Mouse (Mus musculus) left cerebral cortex, adult 8-10 months (tissue): ENCODE measurements around the gene Cd19. TPM values are rescaled to one million over a fixed set of nuclear protein-coding genes. Genes with fewer than 3 reads are reported as not detected.

Experiments
- DNase-seq, 2 experiments: peaks; one replicate each; pipeline ENCODE4 v3.0.0; 2022; ENCODE audit warnings: low spot score in 2 of 2
- microRNA-seq, 2 experiments: library from miRNA; unstranded; fragments of <30 nt; microRNA quantifications; one replicate each; pipeline ENCODE4 v1.2.0; 2022
- total RNA-seq, 4 experiments: library from RNA; stranded (reverse); gene quantifications; 2 replicates each; pipeline ENCODE4 v1.2.4; 2022

Gene Cd19
- total RNA-seq, 4 experiments from 2014 or later = not detected

DNA sequence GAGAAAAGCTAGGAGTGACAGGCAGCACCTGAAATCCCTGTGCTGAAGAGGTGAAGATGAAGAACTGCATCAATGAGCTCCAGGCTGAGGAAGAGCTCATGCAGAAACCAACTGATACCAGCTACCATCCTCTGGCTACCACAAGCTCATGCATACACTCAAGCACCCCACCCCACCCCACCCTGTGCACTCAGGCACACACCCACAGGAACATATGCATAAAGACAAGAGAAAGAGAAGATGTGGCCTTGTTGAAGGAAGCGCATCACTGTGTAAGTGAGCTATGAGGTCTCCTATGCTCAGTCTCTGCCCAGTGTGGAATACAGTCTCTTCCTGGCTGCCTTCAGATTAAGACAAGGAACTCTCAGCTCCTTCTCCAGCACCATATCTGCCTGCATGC lies 26.5 kb downstream of the Cd19 start:
- DNase-seq = no peak

DNA sequence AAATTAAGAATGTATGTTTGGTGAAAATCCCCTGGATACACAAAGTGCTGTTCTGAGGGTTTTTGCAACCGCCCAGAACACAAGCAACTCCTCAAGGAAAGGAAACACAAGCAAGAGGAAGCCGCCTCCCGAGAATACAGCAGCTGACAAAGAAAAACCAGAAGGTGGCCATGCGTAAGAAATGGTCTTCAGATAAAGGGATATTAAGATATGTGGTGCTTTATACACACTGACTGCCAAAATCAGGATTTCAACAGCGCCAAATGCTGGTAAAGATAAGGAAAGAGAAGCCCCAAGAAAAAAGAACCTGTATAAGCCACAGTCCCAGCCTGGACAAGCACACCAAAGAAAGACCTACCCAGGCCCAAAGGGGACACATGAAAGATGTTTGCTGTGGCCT lies 31.1 kb downstream of the Cd19 start:
- no peak for DNase-seq

GRCm38 (mm10) chr7:126377278-126378158 lies 37.2 kb downstream of the Cd19 start, which contains the start of gene Spns1:
TSS of gene Spns1 (minus strand) at chr7:126377450.
- DNase-seq = peak; percentile 96 to 98

DNA sequence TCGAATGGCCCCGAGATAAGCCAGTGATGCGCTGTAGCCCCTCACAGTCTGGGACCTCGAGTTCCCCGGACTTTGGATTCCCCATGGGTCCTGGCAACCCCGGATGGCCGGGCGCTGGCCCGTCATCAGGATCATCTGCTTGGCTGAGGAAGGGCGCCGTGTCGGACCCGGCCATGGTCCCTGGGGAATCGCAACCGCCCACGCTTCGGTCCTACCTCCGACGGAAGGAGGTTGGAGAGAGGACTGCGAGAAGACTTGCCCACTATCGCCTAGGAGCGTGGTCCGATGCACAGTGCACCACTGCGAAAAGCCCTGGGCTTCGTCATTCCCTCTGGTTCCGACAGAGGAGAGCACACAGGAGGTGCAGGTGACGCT lies 37.8 kb downstream of the Cd19 start:
- peak in 1 of 2 experiments; percentile 18 for DNase-seq

DNA sequence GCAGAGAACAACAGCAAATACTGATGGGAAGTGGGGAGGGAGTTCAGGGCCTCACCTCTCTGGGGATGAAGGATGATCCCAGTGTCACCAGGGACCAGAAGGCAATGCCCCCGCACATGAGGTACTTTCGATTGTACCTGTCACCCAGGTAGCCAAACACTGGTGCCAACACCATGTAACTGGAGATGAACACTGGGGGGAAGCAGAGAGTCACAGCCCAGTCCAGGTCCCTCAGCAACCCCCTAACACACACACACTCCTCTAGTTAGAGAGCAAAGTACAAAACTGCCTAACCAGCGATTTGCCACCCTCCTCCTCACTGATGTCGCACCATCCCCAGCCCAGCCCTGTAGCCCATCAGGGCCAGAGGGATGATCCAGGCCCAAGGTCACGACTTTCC lies 39.7 kb downstream of the Cd19 start:
- DNase-seq = no peak

DNA sequence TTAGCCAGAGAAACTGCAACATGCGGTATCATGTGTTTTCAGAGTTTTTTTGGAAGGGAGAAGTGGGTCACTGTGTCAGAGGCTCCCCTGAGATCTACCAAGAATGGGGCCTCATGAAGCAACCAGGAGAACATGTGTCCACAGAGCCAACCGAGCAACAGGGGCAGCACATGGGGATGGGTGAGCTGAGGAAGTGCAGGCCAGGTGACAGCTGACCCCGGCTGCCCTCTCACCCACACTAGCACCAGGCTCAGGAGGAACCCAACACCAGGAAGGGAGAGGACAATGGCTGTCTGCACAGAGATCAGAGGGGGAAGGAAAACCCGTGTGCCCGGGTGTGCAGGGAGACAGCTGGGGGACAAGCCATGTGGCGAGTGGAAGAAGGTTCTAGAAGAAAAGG lies 40.2 kb downstream of the Cd19 start:
- DNase-seq = no peak

DNA sequence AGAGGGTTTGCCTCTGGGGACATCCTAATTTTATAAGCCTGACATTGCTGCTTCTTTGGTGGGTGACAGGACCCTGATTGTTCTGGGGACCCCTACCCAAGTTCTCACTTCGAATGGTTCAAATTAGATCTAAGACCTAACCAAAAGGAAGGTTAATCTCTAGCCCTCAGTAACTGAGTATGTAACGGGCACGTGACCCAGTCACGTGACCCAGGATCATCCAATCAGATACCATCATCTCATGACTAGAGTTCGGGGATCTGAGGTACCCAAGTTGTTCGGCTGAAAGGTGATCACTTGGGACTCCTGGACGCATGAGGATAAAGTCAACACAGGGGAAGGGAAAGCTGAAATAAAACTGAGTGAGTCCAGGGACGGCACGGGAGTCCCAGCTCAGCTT lies 41.7 kb downstream of the Cd19 start:
- no peak for DNase-seq

DNA sequence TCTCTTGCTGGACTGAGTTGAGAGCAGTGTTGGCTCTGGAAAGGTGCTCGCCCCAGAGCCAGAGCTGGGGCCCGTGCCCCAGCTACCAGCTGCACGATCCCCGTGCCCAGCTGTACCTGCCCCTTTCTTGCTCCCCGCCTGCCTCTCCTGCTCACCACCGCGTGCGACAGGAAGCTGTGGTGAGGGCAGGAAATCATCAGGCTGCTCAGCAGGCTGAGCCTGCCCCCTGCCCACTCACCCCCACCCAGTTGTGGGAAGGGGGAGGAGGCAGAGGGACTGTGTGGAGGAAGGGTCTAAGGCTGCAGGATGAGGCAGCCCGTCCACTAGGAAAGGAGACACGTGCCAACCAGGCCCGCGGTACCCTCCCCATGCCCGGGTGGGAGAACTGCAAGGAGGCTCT lies 45.3 kb downstream of the Cd19 start, which contains the start of gene Lat:
Gene Lat (minus strand): TSS at position 178 of the 400 bp plus-strand sequence.
- DNase-seq = no peak

GRCm38 (mm10) chr7:126368367-126368766 lies 46.3 kb downstream of the Cd19 start:
- no peak for DNase-seq

GRCm38 (mm10) chr7:126367636-126368035 lies 47.1 kb downstream of the Cd19 start:
- DNase-seq = no peak

- no peak for DNase-seq
These were observed 51.7 kb downstream of the Cd19 start for GRCm38 (mm10) chr7:126363038-126363437.

- no peak for DNase-seq
These were observed 55.6 kb downstream of the Cd19 start for GRCm38 (mm10) chr7:126359049-126359448.

Small RNAs within 50 kb of the gene (microRNA-seq; reads per million reads assigned to microRNA genes)
- gene Mir7058 = 0 reads per million in 2 experiments

Other genes starting within 250 kb of the Cd19 start
- 100 to 1,000 TPM in 1 of 4 experiments, 10 to 100 TPM in 3; 88.8 to 104 (median 97.5) TPM for gene Xpo6, start 214.4 kb downstream of the Cd19 start, total RNA-seq
- 10 to 100 TPM; 50.0 to 62.1 (median 56.5) TPM for gene Sbk1, start 142.3 kb downstream of the Cd19 start, total RNA-seq
- 1 to 10 TPM in 1 of 4 experiments, under 1 TPM in 3; 0.30 to 1.1 (median 0.84) TPM for gene Lat, start 45.3 kb downstream of the Cd19 start, total RNA-seq
- gene Spns1, start 37.4 kb downstream of the Cd19 start, total RNA-seq = 10 to 100 TPM; 69.2 to 85.9 (median 79.1) TPM
- gene Nfatc2ip, start 18.2 kb downstream of the Cd19 start, total RNA-seq = 1 to 10 TPM; 4.4 to 6.4 (median 5.3) TPM
- 10 to 100 TPM; 12.0 to 16.0 (median 13.7) TPM for gene Rabep2, start 13.9 kb upstream of the Cd19 start, total RNA-seq
- 1 to 10 TPM in 3 of 4 experiments, under 1 TPM in 1; 0.95 to 9.4 (median 5.3) TPM for gene Atp2a1, start 48.2 kb upstream of the Cd19 start, total RNA-seq
- gene Sh2b1, start 60.5 kb upstream of the Cd19 start, total RNA-seq = 10 to 100 TPM; 64.2 to 70.0 (median 67.1) TPM
- 10 to 100 TPM; 77.6 to 99.8 (median 84.1) TPM for gene Tufm, start 72.5 kb upstream of the Cd19 start, total RNA-seq
- 100 to 1,000 TPM in 3 of 4 experiments, 10 to 100 TPM in 1; 98.1 to 122 (median 112) TPM for gene Atxn2l, start 88.5 kb upstream of the Cd19 start, total RNA-seq
- gene Eif3c, start 151.5 kb upstream of the Cd19 start, total RNA-seq = 100 to 1,000 TPM; 173 to 189 (median 180) TPM
- 1 to 10 TPM in 2 of 4 experiments, under 1 TPM in 2; 0.63 to 1.4 (median 1.0) TPM for gene Apobr, start 170.1 kb upstream of the Cd19 start, total RNA-seq
- 10 to 100 TPM; 28.5 to 49.0 (median 38.7) TPM for gene Cln3, start 170.9 kb upstream of the Cd19 start, total RNA-seq
- gene Il27, start 180.1 kb upstream of the Cd19 start, total RNA-seq = not detected
- 10 to 100 TPM; 15.3 to 22.6 (median 17.7) TPM for gene Nupr1, start 216.0 kb upstream of the Cd19 start, total RNA-seq
- 10 to 100 TPM; 28.4 to 39.0 (median 33.6) TPM for gene Sgf29, start 234.4 kb upstream of the Cd19 start, total RNA-seq